Comparison of ENCODE assay signal across 17 mouse cellular contexts in the genomic region with DNA sequence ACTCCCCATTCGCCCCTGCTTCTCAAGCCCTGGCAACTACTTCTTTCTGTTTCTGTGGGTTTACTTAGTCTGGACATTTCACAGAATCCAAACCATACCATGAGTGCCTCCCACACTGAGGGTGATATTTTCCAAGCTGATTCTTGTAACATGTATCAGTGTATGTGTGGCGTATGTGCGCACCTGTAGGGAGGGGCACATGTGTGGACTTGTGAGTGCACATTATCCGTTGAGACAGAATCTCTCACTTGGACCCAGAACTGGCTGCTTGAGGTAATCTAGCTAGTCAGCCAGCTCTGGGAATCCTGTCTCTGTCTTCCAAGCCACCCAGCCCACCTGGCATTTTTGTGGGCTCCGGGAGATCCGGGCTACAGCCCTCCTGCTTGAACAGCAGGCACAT. TPM values are rescaled to one million over a fixed set of nuclear protein-coding genes. Genes with fewer than 3 reads are reported as not detected.
DNase-seq lines count a peak whose midpoint lies in the region; ATAC-seq and TF ChIP-seq lines count a peak whose summit lies in the region.
"Had no signal": no experiment of that assay in that cellular context is flagged by ENCODE, and none has a peak within 500 bp of the region (broad histone marks: within the 10 kb centered on the region; RNA-seq: fewer than 3 reads in every experiment).

No protein-coding gene starts in this region.

- no peaks in the 10 kb centered on the region for H3K36me3 ChIP-seq in kidney, adult 2 months (ENCODE audit: control insufficient read depth, insufficient read depth, low read length)
- H3K36me3 ChIP-seq in ES-Bruce4 (ENCODE audit: control insufficient read depth, insufficient read depth, low read length, poor library complexity, severe bottlenecking): peaks cover 3% of the 10 kb centered on the region; the same call in 1 of the 2 replicates
- H3K36me3 ChIP-seq in limb, embryonic 15.5 days: no peaks in the 10 kb centered on the region

- peaks cover 22% of the 10 kb centered on the region; the same call in 1 of the 2 replicates for H3K4me1 ChIP-seq in kidney, adult 2 months (ENCODE audit: control insufficient read depth, insufficient read depth, low read length)
- peaks cover 5% of the 10 kb centered on the region for H3K4me1 ChIP-seq in ES-Bruce4 (ENCODE audit: control insufficient read depth, insufficient read depth, low read length)
- peaks cover 19% of the 10 kb centered on the region for H3K4me1 ChIP-seq in limb, embryonic 15.5 days

- H3K4me2 ChIP-seq in limb, embryonic 15.5 days: 0 out of 2 replicates have a peak overlapping the region, but pooled peaks have one; percentile 15

- TF ChIP-seq CTCF in kidney, adult 2 months (conservative IDR thresholded peaks at IDR 0.05; ENCODE audit: insufficient read depth, insufficient read length, low read depth, low read length): no peak
- no peak for TF ChIP-seq CTCF in ES-Bruce4 (IDR thresholded peaks at IDR 0.05; ENCODE audit: low read depth, low read length)

- TF ChIP-seq EP300 in ES-Bruce4 (IDR thresholded peaks at IDR 0.05; ENCODE audit: insufficient read depth, low read depth, low read length): no peak

- H3K27me3 ChIP-seq in kidney, adult 2 months (replicated peaks; ENCODE audit: control insufficient read depth, insufficient read depth, low read length): no peaks in the 10 kb centered on the region
- no peaks in the 10 kb centered on the region for H3K27me3 ChIP-seq in ES-Bruce4 (ENCODE audit: control insufficient read depth, insufficient read depth, low read length, poor library complexity, severe bottlenecking)
- 0 out of 2 replicates have a peak, but pooled peaks cover 4% of the 10 kb centered on the region for H3K27me3 ChIP-seq in limb, embryonic 15.5 days

- peak; percentile 22 for DNase-seq in cerebellum, adult 9-11 months
- DNase-seq in cerebellum, adult 8-10 months: no peak
- DNase-seq in kidney, adult 2 months: no peak
- DNase-seq in kidney, adult 9 months: no peak
- DNase-seq in urinary bladder, postnatal 36 days (ENCODE audit: low spot score in 2 of 2): no peak
- DNase-seq: adrenal gland, postnatal 36 days; heart, adult 2 months; heart, postnatal 36 days; kidney, postnatal 14 days; left cerebral cortex, postnatal 4 days had no signal

- no peak for ATAC-seq in limb, embryonic 15.5 days (ENCODE audit: insufficient number of reproducible peaks, low FRiP score, low TSS enrichment, low read depth)
- ATAC-seq in CD4-positive, CD25-positive, alpha-beta regulatory T cell, adult 4 months: no peak
- ATAC-seq: intestine, embryonic 16.5 days had no signal

- no peak for TF ChIP-seq POLR2A in kidney, adult 2 months (IDR thresholded peaks at IDR 0.05; ENCODE audit: low read depth, low read length)
- no peak for TF ChIP-seq POLR2A in ES-Bruce4 (IDR thresholded peaks at IDR 0.05; ENCODE audit: insufficient read depth, low read length)

- H3K9ac ChIP-seq in ES-Bruce4 (ENCODE audit: low read depth, poor library complexity, severe bottlenecking): peak overlapping the region; percentile 88
- H3K9ac ChIP-seq in limb, embryonic 15.5 days: no peak overlapping the region

- 84% methylated on average over 6 of the region's 6 CpGs for WGBS in kidney, adult 2 months
- WGBS in limb, embryonic 15.5 days: 64% methylated on average over 6 of the region's 6 CpGs

- no peak overlapping the region for H3K4me3 ChIP-seq in kidney, adult 2 months (ENCODE audit: insufficient read depth, low read depth, low read length)
- H3K4me3 ChIP-seq in ES-Bruce4 (ENCODE audit: low read depth, low read length): no peak overlapping the region
- peak overlapping the region; percentile 1; the same call in 1 of the 2 replicates for H3K4me3 ChIP-seq in limb, embryonic 15.5 days
- H3K4me3 ChIP-seq: gastrocnemius, adult 2 months; heart, adult 2 months had no signal

- H3K27ac ChIP-seq in kidney, adult 2 months (ENCODE audit: insufficient read depth, low read depth, low read length): peak overlapping the region; percentile 20; the same call in 1 of the 2 replicates
- H3K27ac ChIP-seq in ES-Bruce4 (ENCODE audit: insufficient read depth, low read length): peak overlapping the region; percentile 99
- H3K27ac ChIP-seq in limb, embryonic 15.5 days: peak overlapping the region; percentile 55

- H3K9me3 ChIP-seq in ES-Bruce4 (replicated peaks; ENCODE audit: control insufficient read depth, insufficient read depth, low read length, poor library complexity, severe bottlenecking): no peaks in the 10 kb centered on the region
- H3K9me3 ChIP-seq in limb, embryonic 15.5 days: no peaks in the 10 kb centered on the region
- H3K9me3 ChIP-seq: G1E had no signal

RNA-seq across cellular contexts. Expression of gene Gna13, which starts 2.5 kb away (rescaled TPM):
- polyA plus RNA-seq in kidney, adult 2 months (2012; rRNA removed): 26.6 and 27.8 TPM in 2 replicates
- polyA plus RNA-seq in ES-Bruce4 (2011; ENCODE audit: insufficient read depth, insufficient read length, low read depth, missing spikeins): 62.2 and 65.1 TPM in 2 replicates
- 20.4 and 23.7 TPM in 2 replicates for polyA plus RNA-seq in limb, embryonic 15.5 days (2015; fragmentation: Nextera tagmentation; extraction: Ambion mirVana)
- 10 to 100 TPM; 55.1 to 57.8 TPM for polyA plus RNA-seq in CD4-positive, CD25-positive, alpha-beta regulatory T cell, adult 4 months (2017; shearing (Covaris generic))

RNA-seq across cellular contexts. Expression of gene 9930022D16Rik, which starts 53.6 kb away (rescaled TPM):
- not detected in 2 replicates for polyA plus RNA-seq in kidney, adult 2 months (2012; rRNA removed)
- not detected in 2 replicates for polyA plus RNA-seq in ES-Bruce4 (2011; ENCODE audit: insufficient read depth, insufficient read length, low read depth, missing spikeins)
- polyA plus RNA-seq in limb, embryonic 15.5 days (2015; fragmentation: Nextera tagmentation; extraction: Ambion mirVana): not detected in 2 replicates
- polyA plus RNA-seq in CD4-positive, CD25-positive, alpha-beta regulatory T cell, adult 4 months (2017; shearing (Covaris generic)): under 1 TPM; 0.22 to 0.39 TPM
- polyA plus RNA-seq: G1E; heart, adult 2 months; intestine, embryonic 16.5 days; liver, embryonic 16.5 days had no signal

Comparison
In these comparisons a context has a peak if more than half of its experiments do, and no peak if none do; other contexts are left out.
1. H3K27ac ChIP-seq: peak in every context shown above with its lines; median percentile 99 in ES-Bruce4; 55 in limb, embryonic 15.5 days; 20 in kidney, adult 2 months.